ENCODE assay signal across 25 mouse cellular contexts in the genomic region with DNA sequence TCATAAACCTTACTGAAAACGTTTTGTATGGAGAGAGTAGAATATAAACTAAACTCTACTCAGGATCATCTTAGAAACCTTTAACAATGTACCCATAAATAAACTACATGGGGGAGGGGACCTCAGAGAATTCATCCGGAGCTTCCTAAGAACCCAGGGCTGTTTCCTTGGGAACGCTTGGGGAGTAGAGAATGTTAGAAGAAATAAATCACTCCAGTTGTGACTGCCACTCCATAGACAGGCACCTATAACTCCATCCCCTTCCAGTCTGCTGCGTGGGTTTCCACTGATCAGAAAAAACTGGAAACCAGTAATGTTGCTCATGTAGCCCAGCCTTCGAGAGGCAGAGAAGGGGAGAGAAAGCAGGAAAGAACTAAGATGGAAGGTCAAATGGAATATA.
DNase-seq lines count a peak whose midpoint lies in the region; ATAC-seq and TF ChIP-seq lines count a peak whose summit lies in the region.
"Had no signal": no experiment of that assay in that cellular context is flagged by ENCODE, and none has a peak within 500 bp of the region (broad histone marks: within the 10 kb centered on the region; RNA-seq: fewer than 3 reads in every experiment).

No protein-coding gene starts in this region.

- no peaks in the 10 kb centered on the region for H3K36me3 ChIP-seq in hindbrain, embryonic 11.5 days (ENCODE audit: control insufficient read depth, insufficient read depth, low read length)
- no peaks in the 10 kb centered on the region for H3K36me3 ChIP-seq in hindbrain, embryonic 13.5 days
- no peaks in the 10 kb centered on the region for H3K36me3 ChIP-seq in kidney, postnatal 0 days (ENCODE audit: insufficient read depth, low read length)
- H3K36me3 ChIP-seq in kidney, adult 2 months (ENCODE audit: control insufficient read depth, insufficient read depth, low read length), result no peaks in the 10 kb centered on the region
- no peaks in the 10 kb centered on the region for H3K36me3 ChIP-seq in forebrain, embryonic 15.5 days
- H3K36me3 ChIP-seq: embryonic facial prominence, embryonic 12.5 days; embryonic facial prominence, embryonic 15.5 days; heart, embryonic 12.5 days; heart, embryonic 15.5 days; hindbrain, embryonic 10.5 days; hindbrain, embryonic 15.5 days had no signal

- H3K27ac ChIP-seq in hindbrain, embryonic 11.5 days (ENCODE audit: low read depth, low read length), result no peak overlapping the region
- H3K27ac ChIP-seq in hindbrain, embryonic 13.5 days, result no peak overlapping the region
- no peak overlapping the region for H3K27ac ChIP-seq in kidney, postnatal 0 days
- no peak overlapping the region for H3K27ac ChIP-seq in kidney, adult 2 months (ENCODE audit: insufficient read depth, low read depth, low read length)
- H3K27ac ChIP-seq in forebrain, embryonic 15.5 days (replicated peaks), result no peak overlapping the region
- H3K27ac ChIP-seq: embryonic facial prominence, embryonic 12.5 days; embryonic facial prominence, embryonic 15.5 days; heart, embryonic 15.5 days; hindbrain, embryonic 10.5 days; hindbrain, embryonic 15.5 days had no signal

- no peak for TF ChIP-seq POLR2A in kidney, adult 2 months (IDR thresholded peaks at IDR 0.05; ENCODE audit: low read depth, low read length)

- H3K27me3 ChIP-seq in hindbrain, embryonic 11.5 days (ENCODE audit: control insufficient read depth, insufficient read depth, low read length), result no peaks in the 10 kb centered on the region
- no peaks in the 10 kb centered on the region for H3K27me3 ChIP-seq in hindbrain, embryonic 13.5 days
- H3K27me3 ChIP-seq in kidney, postnatal 0 days (ENCODE audit: insufficient read depth, low read length), result no peaks in the 10 kb centered on the region
- no peaks in the 10 kb centered on the region for H3K27me3 ChIP-seq in kidney, adult 2 months (replicated peaks; ENCODE audit: control insufficient read depth, insufficient read depth, low read length)
- no peaks in the 10 kb centered on the region for H3K27me3 ChIP-seq in forebrain, embryonic 15.5 days
- H3K27me3 ChIP-seq: embryonic facial prominence, embryonic 12.5 days; embryonic facial prominence, embryonic 15.5 days; heart, embryonic 12.5 days; heart, embryonic 15.5 days; hindbrain, embryonic 15.5 days had no signal

- DNase-seq in hindbrain, embryonic 11.5 days (ENCODE audit: low spot score), result peak; percentile 2
- DNase-seq in kidney, postnatal 0 days (ENCODE audit: low spot score), result peak; percentile 27
- no peak for DNase-seq in kidney, adult 2 months
- peak; percentile 2 for DNase-seq in R1 (ENCODE audit: low read depth, low spot score)
- peak; percentile 6 for DNase-seq in brain, adult 2 months (ENCODE audit: low read depth, low spot score)
- DNase-seq: adrenal gland, adult 8-10 months; adrenal gland, postnatal 25 days; cerebellum, adult 18-20 months; cerebellum, adult 9-10 months; cerebellum, postnatal 14 days; gastrocnemius, postnatal 25 days; heart, adult 18-20 months; heart, postnatal 10 days; heart, postnatal 36 days had no signal

- H3K4me2 ChIP-seq in hindbrain, embryonic 11.5 days (replicated peaks; ENCODE audit: low read depth, low read length), result no peak overlapping the region
- H3K4me2 ChIP-seq in hindbrain, embryonic 13.5 days, result no peak overlapping the region
- no peak overlapping the region for H3K4me2 ChIP-seq in kidney, postnatal 0 days (ENCODE audit: low read length)
- no peak overlapping the region for H3K4me2 ChIP-seq in forebrain, embryonic 15.5 days (replicated peaks)
- H3K4me2 ChIP-seq: embryonic facial prominence, embryonic 12.5 days; embryonic facial prominence, embryonic 15.5 days; heart, embryonic 12.5 days; heart, embryonic 15.5 days; hindbrain, embryonic 15.5 days had no signal

- TF ChIP-seq CTCF in kidney, postnatal 0 days (IDR thresholded peaks at IDR 0.05; ENCODE audit: low read depth), result no peak
- TF ChIP-seq CTCF in kidney, adult 2 months (conservative IDR thresholded peaks at IDR 0.05; ENCODE audit: insufficient read depth, insufficient read length, low read depth, low read length), result no peak

- H3K4me1 ChIP-seq in hindbrain, embryonic 11.5 days (replicated peaks; ENCODE audit: control insufficient read depth, insufficient read depth, low read length), result no peaks in the 10 kb centered on the region
- H3K4me1 ChIP-seq in hindbrain, embryonic 13.5 days (replicated peaks), result no peaks in the 10 kb centered on the region
- H3K4me1 ChIP-seq in kidney, postnatal 0 days (replicated peaks; ENCODE audit: insufficient read depth, low read length), result no peaks in the 10 kb centered on the region
- H3K4me1 ChIP-seq in kidney, adult 2 months (ENCODE audit: control insufficient read depth, insufficient read depth, low read length), result no peaks in the 10 kb centered on the region
- H3K4me1 ChIP-seq in forebrain, embryonic 15.5 days, result no peaks in the 10 kb centered on the region
- H3K4me1 ChIP-seq: embryonic facial prominence, embryonic 15.5 days; heart, embryonic 12.5 days; heart, embryonic 15.5 days; hindbrain, embryonic 10.5 days; hindbrain, embryonic 15.5 days had no signal

- no peak overlapping the region for H3K9ac ChIP-seq in hindbrain, embryonic 11.5 days (ENCODE audit: low read depth, low read length)
- H3K9ac ChIP-seq in hindbrain, embryonic 13.5 days, result no peak overlapping the region
- H3K9ac ChIP-seq in kidney, postnatal 0 days (ENCODE audit: low read depth, low read length), result no peak overlapping the region
- H3K9ac ChIP-seq in forebrain, embryonic 15.5 days (replicated peaks), result no peak overlapping the region
- H3K9ac ChIP-seq: embryonic facial prominence, embryonic 12.5 days; embryonic facial prominence, embryonic 15.5 days; heart, embryonic 12.5 days; heart, embryonic 15.5 days; hindbrain, embryonic 15.5 days had no signal

- no peak for ATAC-seq in hindbrain, embryonic 11.5 days (ENCODE audit: low FRiP score)
- ATAC-seq in hindbrain, embryonic 13.5 days (ENCODE audit: low FRiP score), result no peak
- no peak; the same call in 1 of the 2 replicates for ATAC-seq in kidney, postnatal 0 days (replicated peaks; ENCODE audit: low FRiP score, low read depth)
- no peak for ATAC-seq in forebrain, embryonic 15.5 days (replicated peaks)
- ATAC-seq: activated CD4-positive, CD25-positive, alpha-beta regulatory T cell, adult 4 months; CD4-positive, CD25-positive, alpha-beta regulatory T cell, adult 4 months; forebrain, embryonic 14.5 days had no signal

- H3K9me3 ChIP-seq in hindbrain, embryonic 11.5 days (ENCODE audit: control insufficient read depth, low read length), result no peaks in the 10 kb centered on the region
- H3K9me3 ChIP-seq in hindbrain, embryonic 13.5 days, result no peaks in the 10 kb centered on the region
- H3K9me3 ChIP-seq in kidney, postnatal 0 days (replicated peaks; ENCODE audit: low read length), result no peaks in the 10 kb centered on the region
- H3K9me3 ChIP-seq in forebrain, embryonic 15.5 days, result no peaks in the 10 kb centered on the region
- H3K9me3 ChIP-seq: embryonic facial prominence, embryonic 12.5 days; embryonic facial prominence, embryonic 15.5 days; heart, embryonic 12.5 days; heart, embryonic 15.5 days; hindbrain, embryonic 10.5 days; hindbrain, embryonic 15.5 days had no signal

- H3K4me3 ChIP-seq in hindbrain, embryonic 11.5 days (ENCODE audit: low read depth, low read length), result no peak overlapping the region
- no peak overlapping the region for H3K4me3 ChIP-seq in hindbrain, embryonic 13.5 days
- H3K4me3 ChIP-seq in kidney, postnatal 0 days (replicated peaks; ENCODE audit: low read depth, low read length), result no peak overlapping the region
- H3K4me3 ChIP-seq in kidney, adult 2 months (ENCODE audit: insufficient read depth, low read depth, low read length), result no peak overlapping the region
- no peak overlapping the region for H3K4me3 ChIP-seq in forebrain, embryonic 15.5 days
- H3K4me3 ChIP-seq: embryonic facial prominence, embryonic 12.5 days; embryonic facial prominence, embryonic 15.5 days; heart, embryonic 12.5 days; heart, embryonic 15.5 days; hindbrain, embryonic 10.5 days; hindbrain, embryonic 15.5 days had no signal

- 44% methylated on average over 5 of the region's 5 CpGs for WGBS in hindbrain, embryonic 11.5 days
- WGBS in hindbrain, embryonic 13.5 days, result 35% methylated on average over 5 of the region's 5 CpGs
- WGBS in kidney, postnatal 0 days, result 27% methylated on average over 5 of the region's 5 CpGs
- WGBS in kidney, adult 2 months, result 28% methylated on average over 5 of the region's 5 CpGs
- 51% methylated on average over 5 of the region's 5 CpGs for WGBS in forebrain, embryonic 15.5 days
